Mouse (Mus musculus) brain, embryonic 14.5 days (tissue): ENCODE measurements around the gene Gm14124. TPM values are rescaled to one million over a fixed set of nuclear protein-coding genes. Genes with fewer than 3 reads are reported as not detected.
"Not testable (repeated sequence)": the region's sequence is repeated elsewhere in the genome, so short reads cannot be mapped to it uniquely, and the experiment has no call there.

Source experiments
- DNase-seq: peaks from one replicate; pipeline ENCODE4 v3.0.0-alpha.2; 2011; ENCODE audit warnings: low read depth
- CTCF ChIP-seq: fragments of 200-500 bp; IDR thresholded peaks from 2 replicates; pipeline ENCODE4 v1.5.1; 2012; ENCODE audit warnings: inconsistent platforms, mild to moderate bottlenecking, moderate library complexity, borderline replicate concordance; ENCODE audit not compliant: insufficient read depth, insufficient read length; ENCODE audit errors: extremely low read depth
- POLR2A ChIP-seq: fragments of 200-500 bp; IDR thresholded peaks from 2 replicates; pipeline ENCODE4 v1.6.1; 2012; ENCODE audit warnings: mild to moderate bottlenecking, inconsistent platforms, borderline replicate concordance; ENCODE audit not compliant: poor library complexity, insufficient read depth, insufficient read length, severe bottlenecking; ENCODE audit errors: extremely low read depth
- polyA plus RNA-seq: library from polyadenylated mRNA; depleted of rRNA; stranded (reverse); fragments of >200 nt; gene quantifications from 2 replicates; pipeline ENCODE4 v1.2.3, GENCODE M21; 2012; rRNA removed

Gene Gm14124
- polyA plus RNA-seq: 0.05 TPM in 1 of 2 replicates, not detected in the other

- not testable (repeated sequence) for DNase-seq
These were observed at the start of gene Gm14124 for GRCm38 (mm10) chr2:150257291-150257690. Gm14124 (plus strand) TSS chr2:150257517.

DNA sequence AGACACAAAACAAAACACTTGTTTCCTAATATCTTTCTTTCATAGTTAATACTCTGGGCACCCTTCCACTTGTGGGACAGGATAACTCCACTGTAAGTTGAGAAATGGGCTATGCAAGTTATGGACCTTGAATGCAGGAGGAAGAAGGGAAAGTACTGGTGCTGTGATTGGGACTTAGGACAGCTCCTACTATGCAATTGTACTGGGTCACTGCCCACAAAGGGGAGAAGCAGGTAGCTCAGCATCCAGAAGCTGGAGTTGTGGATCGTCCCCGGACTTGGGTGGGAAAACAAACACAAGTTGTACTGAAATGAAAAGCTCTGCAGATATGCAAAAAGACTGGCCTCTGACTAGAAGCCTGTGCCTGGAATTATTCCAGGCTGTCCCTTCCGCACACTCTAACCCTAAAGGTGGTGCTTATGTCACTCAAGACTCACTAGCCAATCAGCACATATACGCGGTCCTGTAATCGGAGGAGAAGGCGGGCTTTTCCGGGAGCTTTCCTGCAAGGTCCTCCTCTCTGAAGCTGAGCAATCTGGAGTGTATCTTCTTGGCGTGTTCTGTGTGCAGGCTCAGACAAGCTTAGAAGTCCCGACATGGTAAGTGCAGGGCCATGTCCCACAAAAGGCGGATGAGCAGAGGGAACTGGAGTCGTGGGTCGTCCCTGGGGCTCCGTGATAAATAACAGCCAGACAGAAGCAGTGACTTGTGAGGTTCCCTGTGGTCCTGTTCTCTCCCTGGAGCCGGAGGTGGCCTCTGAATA is 39.5 kb upstream of the Gm14124 start, which contains the start of gene Zfp937:
Zfp937 (plus strand) TSS at position 474 of the 763 bp plus-strand sequence.
- DNase-seq: peak; percentile 76

DNA sequence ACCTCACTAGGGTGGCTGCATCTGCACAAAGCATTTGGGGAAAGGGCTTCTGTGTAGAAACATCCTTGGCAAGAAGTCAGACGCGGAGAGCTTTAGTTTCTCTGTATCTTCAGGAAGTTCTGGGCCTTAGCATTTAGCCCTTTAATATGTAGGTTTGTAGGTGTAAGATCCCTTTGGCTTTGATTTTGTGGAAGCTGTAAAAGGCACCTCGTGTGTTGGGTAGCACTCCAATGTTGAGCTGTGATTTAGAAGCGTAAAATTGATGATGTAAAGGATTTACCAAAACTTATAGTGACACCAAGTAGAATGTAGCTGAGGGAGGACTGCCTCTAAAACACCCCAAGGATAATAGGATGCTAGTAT is 39.0 kb upstream of the Gm14124 start:
- not testable (repeated sequence) for DNase-seq

GRCm38 (mm10) chr2:150223263-150223662 is 34.1 kb upstream of the Gm14124 start:
- DNase-seq: not testable (repeated sequence)

GRCm38 (mm10) chr2:150243211-150243610 is 14.1 kb upstream of the Gm14124 start:
- TF ChIP-seq CTCF (no peak), POLR2A (no peak)
- DNase-seq: no peak

- not testable (repeated sequence) for DNase-seq
These were observed 1.8 kb upstream of the Gm14124 start, which contains the start of gene Gm21994 for GRCm38 (mm10) chr2:150255491-150255890. Gm21994 (minus strand) TSS chr2:150255591.

- DNase-seq: not testable (repeated sequence)
These were observed 456 bp upstream of the Gm14124 start for GRCm38 (mm10) chr2:150256861-150257260.

GRCm38 (mm10) chr2:150293669-150294068 is 36.4 kb downstream of the Gm14124 start:
- no peak for DNase-seq
- TF ChIP-seq POLR2A: no peak
- TF ChIP-seq CTCF: no peak

DNA sequence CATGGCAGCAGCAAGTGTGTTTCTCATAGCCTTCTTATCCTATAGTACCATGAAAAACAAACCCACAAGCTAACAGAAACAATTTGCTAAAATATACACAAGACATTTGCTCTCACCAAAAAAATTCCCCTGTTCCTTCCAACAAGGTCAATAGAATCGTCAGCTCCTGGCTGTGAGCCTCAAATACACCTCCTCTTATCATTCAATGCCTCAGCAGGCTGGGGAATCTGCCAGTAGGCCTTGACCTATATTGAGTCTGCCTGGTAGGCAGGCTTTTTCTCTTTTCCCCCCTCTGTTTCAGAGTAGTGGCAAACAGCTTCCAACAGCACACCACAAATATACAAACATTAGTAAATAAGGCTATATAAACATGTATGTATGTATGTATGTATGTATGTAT is 41.8 kb downstream of the Gm14124 start:
- TF ChIP-seq CTCF (no peak), POLR2A (no peak)
- DNase-seq: no peak

- DNase-seq: no peak
- TF ChIP-seq CTCF: no peak
- TF ChIP-seq POLR2A: no peak
These were observed 50.0 kb downstream of the Gm14124 start for GRCm38 (mm10) chr2:150307183-150307773.

- DNase-seq: peak; percentile 95
These were observed 53.9 kb downstream of the Gm14124 start for GRCm38 (mm10) chr2:150310952-150311884.

- no peak for DNase-seq
- TF ChIP-seq CTCF: no peak
- TF ChIP-seq POLR2A: no peak
These were observed 58.8 kb downstream of the Gm14124 start for GRCm38 (mm10) chr2:150316140-150316539.

- TF ChIP-seq CTCF (no peak), POLR2A (no peak)
- DNase-seq: no peak
These were observed 61.7 kb downstream of the Gm14124 start for GRCm38 (mm10) chr2:150318973-150319372.

Other genes with a start within 250 kb of the Gm14124 start
- 2.4 and 4.2 TPM in 2 replicates for gene Zfp120, start 120.8 kb upstream of the Gm14124 start, polyA plus RNA-seq
- not detected in 2 replicates for gene Gm10770, start 77.8 kb upstream of the Gm14124 start, polyA plus RNA-seq
- gene Gm14139, start 75.8 kb upstream of the Gm14124 start, polyA plus RNA-seq: not detected in 2 replicates
- 2.2 and 3.5 TPM in 2 replicates for gene Zfp937, start 39.4 kb upstream of the Gm14124 start, polyA plus RNA-seq
- 0.88 and 0.90 TPM in 2 replicates for gene Gm21994, start 1.9 kb upstream of the Gm14124 start, polyA plus RNA-seq
- gene Gm10130, start 66.2 kb downstream of the Gm14124 start, polyA plus RNA-seq: not detected in 2 replicates
- 4.4 and 5.2 TPM in 2 replicates for gene 3300002I08Rik, start 105.2 kb downstream of the Gm14124 start, polyA plus RNA-seq
- 1.00 and 1.9 TPM in 2 replicates for gene Zfp442, start 194.0 kb downstream of the Gm14124 start, polyA plus RNA-seq
- gene Zfp345, start 227.6 kb downstream of the Gm14124 start, polyA plus RNA-seq: 0.05 TPM in 1 of 2 replicates, not detected in the other